Mouse (Mus musculus): Measurements from ENCODE around the gene Nr1h2. TPM values are rescaled to one million over a fixed set of nuclear protein-coding genes. Genes with fewer than 3 reads are reported as not detected.

The Nr1h2 gene
- polyA plus RNA-seq, 1 experiment from 2014 or later: 70.4 TPM

DNA sequence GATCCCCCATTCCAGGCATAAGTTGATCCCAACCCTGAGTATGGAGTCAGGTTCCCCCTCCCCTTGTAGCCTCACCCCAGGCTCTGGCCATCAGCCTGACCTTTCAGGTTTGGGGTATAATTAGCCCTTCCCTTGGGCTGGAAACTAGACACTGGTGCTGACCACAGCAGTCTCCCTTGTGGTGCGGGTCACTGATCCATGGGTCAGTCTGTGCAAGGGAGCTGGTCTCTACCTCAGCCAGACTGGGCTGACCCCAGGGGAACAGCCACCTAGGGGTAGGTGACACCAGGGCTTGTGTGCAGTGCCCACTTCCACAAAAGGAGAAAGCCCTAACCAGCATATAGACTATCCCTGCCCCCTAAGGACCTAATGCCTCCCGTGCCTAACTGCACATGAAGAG is 30.7 kb downstream of the Nr1h2 start:
- no peak for ATAC-seq (ENCODE audit: low FRiP score, low read depth)
- H3K9ac ChIP-seq: no peak overlapping the region
- peaks cover 45% of the 10 kb centered on the region for H3K27me3 ChIP-seq
- H3K36me3 ChIP-seq: no peaks in the 10 kb centered on the region
- no peaks in the 10 kb centered on the region for H3K9me3 ChIP-seq
- no peak overlapping the region for H3K4me3 ChIP-seq
- no peak overlapping the region for H3K27ac ChIP-seq (replicated peaks)
- 70% methylated on average over 2 of the region's 2 CpGs for whole genome bisulfite sequencing
- H3K4me2 ChIP-seq: no peak overlapping the region
- H3K4me1 ChIP-seq (replicated peaks): peaks cover 9% of the 10 kb centered on the region

DNA sequence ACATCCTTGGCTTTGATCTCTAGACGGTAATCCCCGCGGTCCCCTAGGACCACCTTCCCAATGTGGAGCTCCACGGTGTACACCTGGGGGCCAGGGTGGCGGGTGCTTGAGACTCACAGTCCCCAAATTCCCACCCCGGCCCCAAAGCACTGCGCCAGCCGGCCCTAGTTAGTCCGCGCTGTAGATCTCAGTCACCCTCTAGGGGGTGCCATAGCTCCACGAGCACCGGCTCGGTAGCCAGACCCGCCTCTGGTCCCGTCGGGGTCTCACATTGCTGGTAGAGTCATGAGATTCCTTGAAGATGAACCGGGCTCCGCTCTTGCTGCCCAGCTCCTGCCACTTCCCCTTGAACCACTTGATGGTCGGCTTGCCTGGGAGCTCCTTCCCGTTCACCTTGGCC is 32.0 kb downstream of the Nr1h2 start:
- no peak for ATAC-seq (ENCODE audit: low FRiP score, low read depth)

DNA sequence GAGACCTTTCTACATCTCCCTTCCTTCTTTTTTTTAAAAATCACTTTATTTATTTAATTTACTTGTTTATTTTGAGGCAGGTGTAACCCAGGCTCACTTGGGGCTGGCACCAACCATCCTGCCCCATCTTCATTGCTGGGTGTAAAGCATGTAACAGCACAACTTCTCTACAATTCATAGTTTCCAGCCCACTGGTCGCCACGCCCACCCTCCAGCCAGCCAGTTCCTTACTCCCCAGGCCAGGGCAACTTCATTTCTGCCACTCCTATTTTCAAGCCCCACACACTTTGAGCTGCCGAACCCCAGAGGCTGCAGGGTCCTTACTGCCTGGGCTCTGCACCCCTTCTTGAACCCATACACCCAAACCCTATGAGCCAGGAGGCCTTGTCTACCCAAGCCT is 32.8 kb downstream of the Nr1h2 start:
- no peaks in the 10 kb centered on the region for H3K36me3 ChIP-seq
- no peak overlapping the region for H3K9ac ChIP-seq
- peaks cover 43% of the 10 kb centered on the region for H3K27me3 ChIP-seq
- 70% methylated on average over 3 of the region's 3 CpGs for WGBS
- no peak for ATAC-seq (ENCODE audit: low FRiP score, low read depth)
- no peak overlapping the region for H3K4me3 ChIP-seq
- no peak overlapping the region for H3K27ac ChIP-seq (replicated peaks)
- 0 out of 2 replicates have a peak, but pooled peaks cover 3% of the 10 kb centered on the region for H3K4me1 ChIP-seq (replicated peaks)
- no peak overlapping the region for H3K4me2 ChIP-seq
- no peaks in the 10 kb centered on the region for H3K9me3 ChIP-seq

More for the DNA sequence above, 32.0 kb downstream of the Nr1h2 start:
- Histone ChIP-seq H3K4me1 (replicated peaks) (0 out of 2 replicates have a peak, but pooled peaks cover 3% of the 10 kb centered on the region), H3K27ac (replicated peaks) (no peak overlapping the region), H3K9me3 (no peaks in the 10 kb centered on the region), H3K36me3 (no peaks in the 10 kb centered on the region), H3K9ac (no peak overlapping the region), H3K4me2 (peak overlapping the region; percentile 37), H3K27me3 (peaks cover 43% of the 10 kb centered on the region), H3K4me3 (no peak overlapping the region)
- WGBS: 4% methylated on average over 20 of the region's 20 CpGs

GRCm38 (mm10) chr7:44519240-44519913 is 34.4 kb downstream of the Nr1h2 start:
- H3K9ac ChIP-seq: no peak overlapping the region
- H3K27ac ChIP-seq (replicated peaks): no peak overlapping the region
- no peaks in the 10 kb centered on the region for H3K9me3 ChIP-seq
- 77% methylated on average over 9 of the region's 9 CpGs for WGBS
- H3K27me3 ChIP-seq: peaks cover 37% of the 10 kb centered on the region
- no peaks in the 10 kb centered on the region for H3K36me3 ChIP-seq
- H3K4me2 ChIP-seq: no peak overlapping the region
- 0 out of 2 replicates have a peak, but pooled peaks cover 3% of the 10 kb centered on the region for H3K4me1 ChIP-seq (replicated peaks)
- no peak overlapping the region for H3K4me3 ChIP-seq
- ATAC-seq (ENCODE audit: low FRiP score, low read depth): no peak

- H3K4me1 ChIP-seq (replicated peaks): no peaks in the 10 kb centered on the region
- H3K27ac ChIP-seq (replicated peaks): no peak overlapping the region
- no peak overlapping the region for H3K4me2 ChIP-seq
- no peaks in the 10 kb centered on the region for H3K36me3 ChIP-seq
- H3K9ac ChIP-seq: no peak overlapping the region
- no peaks in the 10 kb centered on the region for H3K9me3 ChIP-seq
- 0 out of 2 replicates have a peak, but pooled peaks cover 3% of the 10 kb centered on the region for H3K27me3 ChIP-seq
- no peak overlapping the region for H3K4me3 ChIP-seq
- no peak for ATAC-seq (ENCODE audit: low FRiP score, low read depth)
These were observed 46.3 kb downstream of the Nr1h2 start for GRCm38 (mm10) chr7:44507491-44507890.

- ATAC-seq (ENCODE audit: low FRiP score, low read depth): no peak
- 37% methylated on average over 5 of the region's 5 CpGs for whole genome bisulfite sequencing
- Histone ChIP-seq H3K4me2 (no peak overlapping the region), H3K27me3 (no peaks in the 10 kb centered on the region), H3K27ac (replicated peaks) (no peak overlapping the region), H3K4me1 (replicated peaks) (peaks cover 11% of the 10 kb centered on the region), H3K9me3 (no peaks in the 10 kb centered on the region), H3K4me3 (no peak overlapping the region), H3K9ac (no peak overlapping the region), H3K36me3 (no peaks in the 10 kb centered on the region)
These were observed 52.1 kb downstream of the Nr1h2 start for GRCm38 (mm10) chr7:44501563-44502115.

DNA sequence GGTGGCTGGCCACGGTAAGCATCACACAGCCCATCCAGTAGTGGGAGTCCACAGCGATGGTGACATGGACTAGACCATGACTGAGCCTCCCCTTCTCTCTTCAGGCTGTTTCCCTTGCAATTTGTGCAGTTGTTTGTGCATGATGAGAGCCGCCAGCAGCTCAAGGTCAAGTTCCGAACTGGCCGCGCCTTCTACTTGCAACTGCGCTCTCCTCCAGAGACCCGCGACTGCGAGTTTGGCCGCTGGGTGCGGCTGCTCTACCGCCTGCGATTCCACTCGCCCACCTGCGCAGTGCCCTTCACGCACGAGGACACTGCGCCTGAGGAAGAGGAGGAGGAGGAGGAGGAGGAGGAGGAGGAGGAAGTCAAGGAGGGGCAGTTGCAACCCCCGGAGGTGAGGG is 53.7 kb downstream of the Nr1h2 start:
- Histone ChIP-seq H3K27me3 (no peaks in the 10 kb centered on the region), H3K9me3 (no peaks in the 10 kb centered on the region), H3K9ac (no peak overlapping the region), H3K27ac (replicated peaks) (no peak overlapping the region), H3K4me3 (no peak overlapping the region), H3K4me1 (replicated peaks) (peaks cover 18% of the 10 kb centered on the region), H3K36me3 (no peaks in the 10 kb centered on the region), H3K4me2 (no peak overlapping the region)
- 59% methylated on average over 20 of the region's 20 CpGs for WGBS
- no peak for ATAC-seq (ENCODE audit: low FRiP score, low read depth)

Small RNAs within 50 kb of the gene (microRNA-seq; reads per million reads assigned to microRNA genes)
- not detected for gene Mir7053

Other genes starting within 250 kb of the Nr1h2 start
- gene Clec11a, start 247.0 kb downstream of the Nr1h2 start, polyA plus RNA-seq (2015; fragmentation: Nextera tagmentation; extraction: Ambion mirVana): 3.0 and 3.4 TPM in 2 replicates
- gene Shank1, start 243.7 kb downstream of the Nr1h2 start, polyA plus RNA-seq (2015; fragmentation: Nextera tagmentation; extraction: Ambion mirVana): 38.7 and 42.3 TPM in 2 replicates
- gene Syt3, start 169.8 kb downstream of the Nr1h2 start, polyA plus RNA-seq (2015; fragmentation: Nextera tagmentation; extraction: Ambion mirVana): 58.9 and 68.8 TPM in 2 replicates
- 2.8 and 2.9 TPM in 2 replicates for gene 1700008O03Rik, start 168.1 kb downstream of the Nr1h2 start, polyA plus RNA-seq (2015; fragmentation: Nextera tagmentation; extraction: Ambion mirVana)
- 16.7 and 16.9 TPM in 2 replicates for gene Lrrc4b, start 124.9 kb downstream of the Nr1h2 start, polyA plus RNA-seq (2015; fragmentation: Nextera tagmentation; extraction: Ambion mirVana)
- 3.7 and 5.0 TPM in 2 replicates for gene Aspdh, start 88.6 kb downstream of the Nr1h2 start, polyA plus RNA-seq (2015; fragmentation: Nextera tagmentation; extraction: Ambion mirVana)
- 44.0 and 45.7 TPM in 2 replicates for gene Josd2, start 86.0 kb downstream of the Nr1h2 start, polyA plus RNA-seq (2015; fragmentation: Nextera tagmentation; extraction: Ambion mirVana)
- gene Emc10, start 57.4 kb downstream of the Nr1h2 start, polyA plus RNA-seq (2015; fragmentation: Nextera tagmentation; extraction: Ambion mirVana): 148 and 165 TPM in 2 replicates
- gene Fam71e1, start 57.4 kb downstream of the Nr1h2 start, polyA plus RNA-seq (2015; fragmentation: Nextera tagmentation; extraction: Ambion mirVana): 21.3 and 23.6 TPM in 2 replicates
- 0.10 and 0.18 TPM in 2 replicates for gene Mybpc2, start 29.3 kb downstream of the Nr1h2 start, polyA plus RNA-seq (2015; fragmentation: Nextera tagmentation; extraction: Ambion mirVana)
- gene Spib, start 21.9 kb downstream of the Nr1h2 start, polyA plus RNA-seq (2015; fragmentation: Nextera tagmentation; extraction: Ambion mirVana): not detected in 2 replicates
- gene Pold1, start 5.1 kb downstream of the Nr1h2 start, polyA plus RNA-seq (2015; fragmentation: Nextera tagmentation; extraction: Ambion mirVana): 27.5 and 29.4 TPM in 2 replicates
- 2.1 and 2.2 TPM in 2 replicates for gene Napsa, start 18.4 kb upstream of the Nr1h2 start, polyA plus RNA-seq (2015; fragmentation: Nextera tagmentation; extraction: Ambion mirVana)
- 6.7 and 6.8 TPM in 2 replicates for gene Kcnc3, start 36.7 kb upstream of the Nr1h2 start, polyA plus RNA-seq (2015; fragmentation: Nextera tagmentation; extraction: Ambion mirVana)
- gene Myh14, start 116.9 kb upstream of the Nr1h2 start, polyA plus RNA-seq (2015; fragmentation: Nextera tagmentation; extraction: Ambion mirVana): 3.3 and 4.4 TPM in 2 replicates
- gene Izumo2, start 154.8 kb upstream of the Nr1h2 start, polyA plus RNA-seq (2015; fragmentation: Nextera tagmentation; extraction: Ambion mirVana): not detected in 2 replicates
- gene Vrk3, start 194.5 kb upstream of the Nr1h2 start, polyA plus RNA-seq (2015; fragmentation: Nextera tagmentation; extraction: Ambion mirVana): 29.1 and 32.4 TPM in 2 replicates
- gene Zfp473, start 197.1 kb upstream of the Nr1h2 start, polyA plus RNA-seq (2015; fragmentation: Nextera tagmentation; extraction: Ambion mirVana): 1.2 and 1.3 TPM in 2 replicates